Mouse (Mus musculus): ENCODE data around the gene Klk7.

Klk7 gene

GRCm38 (mm10) chr7:43810994-43811393 is at the start of gene Klk7:
Klk7 (plus strand) TSS chr7:43811294.
- no peak for DNase-seq (ENCODE audit: low spot score)

DNA sequence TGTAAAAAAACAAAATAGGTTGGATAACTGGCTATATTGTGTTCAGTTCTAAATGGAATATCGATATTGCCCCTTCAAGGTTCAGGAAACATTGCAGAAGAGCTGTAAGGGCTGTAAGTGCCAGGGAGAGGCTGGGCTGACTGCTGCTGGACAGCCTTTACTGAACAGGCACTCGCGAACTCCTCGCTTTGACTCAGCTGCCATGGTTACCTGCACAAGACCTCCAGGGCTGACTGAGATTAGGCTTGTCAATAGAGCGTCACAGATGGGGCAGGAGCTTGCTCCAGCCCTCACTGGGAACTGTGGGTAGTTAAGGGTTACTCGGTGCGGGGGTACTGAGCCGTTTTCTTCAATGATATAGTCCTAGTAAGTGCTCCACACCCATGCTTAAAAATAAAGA is 44.6 kb upstream of the Klk7 start:
- DNase-seq (ENCODE audit: low spot score) = no peak

DNA sequence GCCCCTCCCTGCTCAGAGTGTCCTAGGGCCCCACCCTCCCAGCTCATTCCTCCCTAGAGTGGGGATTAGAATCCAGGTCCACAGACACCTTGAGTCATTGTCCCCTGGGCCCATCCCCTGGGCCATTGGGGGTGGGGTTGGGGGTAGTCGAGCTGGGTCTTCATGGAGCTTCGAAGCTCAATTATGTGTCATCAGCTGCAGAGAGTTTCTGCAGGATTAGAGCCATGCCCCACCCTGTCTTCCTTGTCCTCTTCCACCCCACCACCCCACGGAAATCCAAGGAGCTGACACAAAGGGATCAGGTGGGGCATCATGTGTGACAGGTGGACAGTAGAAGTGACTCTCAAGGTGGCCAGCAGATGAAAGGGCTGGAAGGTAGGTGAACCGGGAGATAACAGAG is 42.5 kb upstream of the Klk7 start, which contains the start of gene Klk12:
Gene Klk12 (plus strand): TSS at position 301 of the 400 bp plus-strand sequence.
- DNase-seq (ENCODE audit: low spot score) = no peak

DNA sequence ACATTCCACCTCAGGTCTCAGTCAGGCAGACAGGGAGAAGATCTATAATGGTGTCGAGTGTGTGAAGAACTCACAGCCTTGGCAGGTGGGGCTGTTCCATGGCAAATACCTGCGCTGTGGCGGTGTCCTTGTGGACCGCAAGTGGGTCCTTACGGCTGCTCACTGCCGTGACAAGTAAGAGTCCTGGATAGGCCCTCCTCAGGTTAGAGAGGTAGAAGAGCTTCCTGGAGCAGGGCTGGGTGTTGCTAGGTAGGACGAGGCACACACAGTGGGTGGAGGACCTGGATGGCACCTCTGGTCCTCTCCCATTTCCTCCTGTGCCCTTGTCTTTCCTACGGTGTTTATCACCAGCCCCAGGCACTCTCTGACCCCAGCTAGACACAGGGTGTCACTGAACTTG is 41.5 kb upstream of the Klk7 start:
- DNase-seq (ENCODE audit: low spot score) = no peak

DNA sequence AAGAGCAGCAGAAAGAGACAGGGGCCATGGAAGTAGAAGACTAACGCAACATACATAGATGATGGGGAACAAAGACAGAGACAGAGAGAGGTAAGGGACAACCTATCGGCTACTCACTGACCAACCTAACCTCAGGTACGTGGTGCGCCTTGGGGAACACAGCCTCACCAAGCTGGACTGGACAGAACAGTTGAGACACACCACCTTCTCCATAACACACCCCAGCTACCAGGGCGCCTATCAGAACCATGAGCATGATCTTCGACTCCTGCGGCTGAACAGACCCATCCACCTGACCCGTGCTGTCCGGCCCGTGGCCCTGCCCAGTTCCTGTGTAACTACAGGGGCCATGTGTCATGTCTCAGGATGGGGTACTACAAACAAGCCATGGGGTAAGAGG is 40.4 kb upstream of the Klk7 start:
- DNase-seq (ENCODE audit: low spot score) = no peak

DNA sequence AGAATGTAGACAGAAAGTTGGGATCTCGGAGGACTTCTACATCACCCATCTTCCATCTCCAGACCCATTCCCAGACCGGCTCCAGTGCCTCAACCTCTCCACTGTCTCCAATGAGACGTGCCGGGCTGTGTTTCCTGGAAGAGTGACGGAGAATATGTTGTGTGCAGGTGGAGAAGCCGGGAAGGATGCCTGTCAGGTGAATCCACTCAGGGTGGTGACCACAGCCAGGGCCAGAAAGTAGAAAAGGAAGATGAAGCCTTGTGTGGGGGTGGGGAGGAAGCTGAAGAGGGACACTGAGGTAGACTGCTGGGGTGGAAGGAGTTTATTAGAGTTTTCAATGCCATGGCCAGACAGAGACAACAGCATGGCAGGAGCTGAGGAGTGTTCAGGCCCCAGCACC is 39.2 kb upstream of the Klk7 start:
- no peak for DNase-seq (ENCODE audit: low spot score)

GRCm38 (mm10) chr7:43772901-43773300 is 38.2 kb upstream of the Klk7 start:
- no peak for DNase-seq (ENCODE audit: low spot score)

DNA sequence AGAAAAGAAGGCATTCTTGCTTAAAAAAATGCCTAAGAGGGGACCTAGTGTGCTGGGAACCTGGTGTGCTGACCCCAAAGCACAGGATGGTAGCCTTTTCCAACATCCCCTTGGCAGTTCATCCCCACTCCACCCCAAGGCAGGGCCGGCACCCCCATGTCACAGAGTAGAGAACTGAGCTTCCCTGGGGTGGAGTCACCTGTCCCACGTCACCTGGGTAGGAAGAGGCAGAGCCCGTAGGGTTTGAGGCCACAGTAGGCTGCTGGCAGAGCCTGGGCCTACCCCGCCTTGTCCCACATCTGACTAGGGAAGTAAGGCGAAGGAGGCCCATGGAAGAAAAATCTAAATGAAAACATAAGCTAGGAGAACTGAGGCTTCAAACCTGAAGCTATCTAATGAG is 36.7 kb upstream of the Klk7 start, which contains the start of gene Klk11:
Gene Klk11 (plus strand): TSS at position 241 of the 400 bp plus-strand sequence.
- DNase-seq (ENCODE audit: low spot score) = no peak

- DNase-seq (ENCODE audit: low spot score) = no peak
Measured at GRCm38 (mm10) chr7:43774802-43775201, 36.3 kb upstream of the Klk7 start.

DNA sequence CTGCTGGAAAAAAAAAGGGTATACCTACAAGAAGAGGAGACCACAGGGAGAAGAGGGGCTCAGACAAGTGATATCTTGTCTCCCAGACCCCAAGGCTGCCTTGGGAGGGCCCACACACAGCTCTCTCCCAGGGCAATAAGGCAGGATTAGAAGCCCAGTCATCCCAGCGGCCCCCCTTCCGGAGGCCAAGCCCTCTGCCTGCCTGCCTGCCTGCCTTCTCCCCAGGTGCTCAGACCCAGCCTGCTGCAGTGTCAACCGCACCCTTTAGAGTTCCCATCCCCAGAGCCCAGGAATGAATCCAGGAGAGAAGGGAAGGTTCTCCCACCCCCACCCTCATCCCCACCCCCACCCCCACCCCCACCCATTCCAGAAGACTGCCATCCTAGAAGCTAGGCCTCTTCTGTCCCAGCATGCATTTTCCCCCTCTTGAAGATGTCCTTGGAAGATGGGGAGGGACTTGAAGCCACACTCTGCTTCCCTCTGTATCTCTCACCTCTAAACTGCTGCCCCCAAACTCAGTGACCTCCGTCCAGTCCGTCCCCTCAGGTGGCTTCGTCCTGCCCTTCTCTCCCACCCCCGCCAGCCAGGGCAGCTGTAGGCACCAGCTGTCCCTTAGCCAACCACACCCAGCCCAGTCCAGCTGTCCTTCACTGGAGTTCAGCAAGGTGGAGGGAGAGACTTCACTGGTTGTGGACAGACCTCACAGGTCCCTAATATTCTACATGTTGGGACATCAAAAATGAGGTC is 35.6 kb upstream of the Klk7 start:
- no peak for DNase-seq (ENCODE audit: low spot score)

- no peak for DNase-seq (ENCODE audit: low spot score)
Measured at GRCm38 (mm10) chr7:43776506-43776905, 34.6 kb upstream of the Klk7 start.

GRCm38 (mm10) chr7:43777423-43777822 is 33.7 kb upstream of the Klk7 start:
- no peak for DNase-seq (ENCODE audit: low spot score)

DNA sequence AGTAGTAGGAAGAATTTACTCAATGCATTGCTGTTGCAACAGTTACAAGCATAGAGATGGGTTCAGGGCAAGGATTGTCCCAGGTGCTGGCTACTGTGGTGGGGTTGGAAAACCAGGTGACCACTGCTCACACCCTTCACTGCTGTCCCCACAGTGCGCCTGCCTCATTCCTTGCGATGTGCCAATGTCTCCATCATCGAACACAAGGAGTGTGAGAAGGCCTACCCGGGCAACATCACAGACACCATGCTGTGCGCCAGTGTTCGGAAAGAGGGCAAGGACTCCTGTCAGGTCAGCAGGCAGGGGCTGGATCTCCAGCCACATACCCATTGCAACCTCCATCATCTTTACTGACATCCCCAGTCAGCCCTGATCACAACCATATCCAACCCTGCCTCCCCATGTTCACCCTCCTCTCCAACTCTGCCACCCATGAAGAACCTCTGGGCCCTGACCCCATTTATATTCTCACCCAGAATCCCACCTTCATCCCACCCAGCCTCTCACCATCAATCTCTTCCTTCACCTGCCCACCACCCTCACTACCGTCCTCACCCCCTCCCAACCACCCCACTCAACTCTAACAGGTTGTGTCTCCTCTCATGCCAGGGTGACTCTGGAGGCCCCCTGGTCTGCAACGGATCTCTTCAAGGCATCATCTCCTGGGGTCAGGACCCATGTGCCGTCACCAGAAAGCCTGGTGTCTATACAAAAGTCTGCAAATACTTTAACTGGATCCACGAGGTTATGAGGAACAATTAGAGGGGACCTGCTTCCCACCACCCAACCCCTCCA is 32.7 kb upstream of the Klk7 start:
- DNase-seq (ENCODE audit: low spot score) = no peak

DNA sequence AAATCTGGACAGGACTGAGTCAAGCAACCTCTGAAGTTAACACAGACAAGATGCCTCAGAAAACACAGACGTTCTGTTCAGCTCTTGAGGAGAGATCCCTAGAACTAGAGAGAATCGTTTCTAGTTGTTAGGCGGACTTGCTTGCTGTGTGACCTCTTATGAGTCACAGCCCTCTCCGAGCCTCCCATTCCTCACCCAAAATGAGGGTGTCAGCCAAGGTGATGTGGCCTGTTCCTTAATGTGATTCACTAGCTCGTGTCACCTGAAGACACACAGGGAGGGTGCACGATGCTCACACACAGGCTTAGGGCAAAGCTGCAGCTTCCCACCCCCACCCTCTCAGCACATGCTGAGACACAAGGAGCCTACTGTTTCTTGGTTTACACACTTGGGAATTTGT is 30.9 kb upstream of the Klk7 start:
- DNase-seq (ENCODE audit: low spot score) = no peak

DNA sequence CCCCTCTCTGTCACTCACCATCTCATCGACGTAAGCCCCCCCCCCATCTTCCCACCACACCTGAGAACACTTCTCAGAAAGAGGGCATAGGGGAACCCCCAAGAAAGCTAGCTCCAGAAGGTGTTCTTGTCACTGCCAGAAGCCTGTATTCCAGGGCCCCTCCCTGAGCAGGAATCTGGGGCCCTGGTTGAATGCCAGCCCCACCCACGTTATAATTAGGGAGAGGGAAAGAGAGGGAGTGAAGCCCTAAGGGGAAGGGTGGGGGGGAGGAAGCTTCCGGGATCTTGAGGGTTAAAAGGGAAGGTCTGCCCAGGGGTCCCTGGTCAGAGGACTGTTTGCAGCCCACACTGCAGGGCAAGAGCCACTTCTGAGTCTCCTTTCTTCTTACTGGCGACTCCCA is 30.3 kb upstream of the Klk7 start, which contains the start of gene Klk10:
Gene Klk10 (plus strand): TSS at position 290 of the 400 bp plus-strand sequence.
- no peak for DNase-seq (ENCODE audit: low spot score)

DNA sequence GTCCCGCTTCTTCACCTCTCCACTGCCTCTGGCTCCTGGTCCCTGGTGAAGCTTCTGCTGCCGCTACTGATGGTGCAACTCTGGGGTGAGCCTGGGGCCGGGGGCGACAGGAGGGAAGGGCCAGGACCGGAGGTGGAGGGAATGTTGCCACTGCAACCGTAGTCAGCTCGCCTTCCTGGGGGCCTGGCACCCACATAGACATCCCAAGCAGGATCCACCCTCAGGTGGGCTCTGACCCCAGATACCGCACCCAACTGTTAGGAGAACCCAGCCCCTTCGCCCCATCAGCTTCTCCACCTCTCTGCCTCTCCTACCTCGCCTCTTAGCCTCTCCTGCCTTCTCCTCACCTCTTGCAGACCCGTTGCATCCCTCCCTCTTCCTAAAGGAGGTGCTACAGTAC is 29.6 kb upstream of the Klk7 start:
- no peak for DNase-seq (ENCODE audit: low spot score)

GRCm38 (mm10) chr7:43782275-43783265 is 28.5 kb upstream of the Klk7 start:
- peak; percentile 17 for DNase-seq (ENCODE audit: low spot score)

DNA sequence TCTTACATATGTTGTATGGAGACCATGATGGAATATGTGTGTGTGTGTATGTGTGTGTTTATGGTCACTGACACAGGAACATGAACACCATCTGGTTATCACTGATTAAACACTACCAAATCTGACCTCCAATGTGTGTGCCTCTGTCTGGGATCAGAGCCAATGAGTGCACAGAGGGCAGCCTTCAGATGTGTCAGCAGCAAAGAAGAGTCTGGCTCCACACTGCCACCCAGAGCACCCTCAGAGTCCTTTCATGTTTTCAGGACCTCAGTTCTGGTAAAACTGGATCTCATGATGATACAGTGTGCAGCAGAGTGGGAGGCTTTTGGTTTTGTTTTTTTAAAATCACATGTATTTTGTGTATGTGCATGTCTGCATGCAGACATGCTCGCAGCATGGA is 25.8 kb upstream of the Klk7 start:
- no peak for DNase-seq (ENCODE audit: low spot score)

DNA sequence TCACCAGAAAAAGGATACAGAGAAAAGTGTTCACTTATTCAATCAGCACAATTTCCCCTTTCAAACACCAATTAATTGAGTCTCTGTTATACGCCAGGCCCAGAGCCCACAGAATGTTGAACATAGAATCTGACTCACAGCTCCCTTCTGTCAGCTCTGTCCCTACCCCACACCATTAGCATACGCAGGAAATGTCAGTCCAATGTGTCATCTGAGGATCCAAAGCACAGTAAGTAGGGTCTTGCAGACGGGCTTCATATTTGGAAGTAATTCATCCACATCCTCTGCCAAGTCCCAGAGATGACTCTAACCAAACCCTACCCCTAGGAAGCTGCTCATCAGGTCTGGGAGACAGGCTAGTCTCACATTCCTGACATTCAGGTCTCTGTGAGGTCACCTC is 23.0 kb upstream of the Klk7 start:
- DNase-seq (ENCODE audit: low spot score) = no peak

- DNase-seq (ENCODE audit: low spot score) = no peak
Measured at GRCm38 (mm10) chr7:43789295-43789694, 21.8 kb upstream of the Klk7 start.

DNA sequence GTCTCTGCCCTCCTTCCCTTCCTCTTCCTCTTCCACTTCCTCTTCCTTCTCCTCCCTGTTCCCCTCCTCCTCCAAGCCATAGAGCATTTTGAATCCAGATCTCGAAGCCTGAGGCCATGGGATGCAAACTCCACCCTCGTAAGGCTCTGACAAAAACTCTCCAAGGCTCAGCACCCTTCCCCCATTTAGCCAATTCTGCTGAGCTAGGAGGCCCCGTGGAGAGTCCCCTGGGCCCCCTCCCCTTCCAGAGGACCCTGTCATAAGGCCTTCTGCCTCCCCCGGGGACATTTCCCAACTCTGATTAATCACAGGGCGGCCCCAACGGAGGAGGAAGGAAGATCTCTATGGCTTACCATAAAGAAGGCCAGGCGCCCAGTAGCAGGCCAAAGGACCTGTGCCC is 19.5 kb upstream of the Klk7 start, which contains the start of gene Klk9:
Gene Klk9 (plus strand): TSS at position 301 of the 400 bp plus-strand sequence.
- no peak for DNase-seq (ENCODE audit: low spot score)

GRCm38 (mm10) chr7:43796355-43796754 is 14.7 kb upstream of the Klk7 start:
- no peak for DNase-seq (ENCODE audit: low spot score)
